Mouse (Mus musculus) olfactory bulb, adult 2 months (tissue): Measurements from ENCODE around the gene Rad51b.

Experiments
- CTCF ChIP-seq: fragments of 200-500 bp; IDR thresholded peaks from 2 replicates; pipeline ENCODE4 v1.5.1; 2012; ENCODE audit warnings: low read depth, mild to moderate bottlenecking, low read length, moderate library complexity; ENCODE audit not compliant: insufficient read depth
- POLR2A ChIP-seq: fragments of 200-500 bp; IDR thresholded peaks from 2 replicates; pipeline ENCODE4 v1.6.1; 2012; ENCODE audit warnings: mild to moderate bottlenecking, low read depth, low read length, moderate library complexity; ENCODE audit not compliant: insufficient read depth

DNA sequence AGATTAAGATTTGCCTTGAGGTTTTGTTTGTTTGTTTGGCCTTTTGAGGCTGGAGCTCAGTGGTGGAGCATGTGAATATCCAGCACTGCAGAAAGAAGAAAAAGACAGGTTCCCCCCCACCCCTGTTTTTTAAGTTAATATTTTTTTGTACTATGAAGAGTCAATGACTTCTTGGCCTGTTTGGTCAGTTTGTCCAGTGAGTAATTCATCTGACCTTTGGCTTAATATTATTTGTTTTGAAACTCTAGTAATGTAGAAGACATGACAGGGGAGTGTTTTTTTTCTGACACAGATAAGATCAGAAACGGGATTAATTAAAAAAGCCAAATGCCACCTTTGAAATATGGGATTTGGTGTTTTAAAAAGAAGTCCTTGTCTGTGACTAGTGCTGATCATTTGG is 107.4 kb downstream of the Rad51b start:
- TF ChIP-seq CTCF (no peak), POLR2A (no peak)
